Mouse (Mus musculus) cerebellum, postnatal 10 days (tissue): Measurements from ENCODE around the gene Mrpl2.

Source experiments
- DNase-seq, 2 experiments: peaks; one replicate each; pipeline ENCODE4 v3.0.0; 2021; ENCODE audit warnings: mixed read lengths in 2 of 2

Gene Mrpl2

GRCm38 (mm10) chr17:46673850-46674529, 28.0 kb downstream of the Mrpl2 start, which contains the start of gene Rrp36:
Gene Rrp36, minus strand, starts transcription at chr17:46674352.
- DNase-seq = peak; percentile 94 to 95

GRCm38 (mm10) chr17:46674530-46675283, 28.7 kb downstream of the Mrpl2 start:
- DNase-seq = no peak

- DNase-seq = peak in 1 of 2 experiments; percentile 41
These were observed 32.4 kb downstream of the Mrpl2 start, which contains the start of gene Mea1 for GRCm38 (mm10) chr17:46678416-46678815. Gene Mea1, plus strand, starts transcription at chr17:46678793.

GRCm38 (mm10) chr17:46678911-46679310, 32.9 kb downstream of the Mrpl2 start:
- no peak for DNase-seq

- peak; percentile 87 to 89 for DNase-seq
These were observed 34.1 kb downstream of the Mrpl2 start for GRCm38 (mm10) chr17:46679843-46680759.

GRCm38 (mm10) chr17:46680760-46681373, 34.8 kb downstream of the Mrpl2 start, which contains the start of gene Klhdc3:
Gene Klhdc3, minus strand, starts transcription at chr17:46680914.
- peak; percentile 99 to 100 for DNase-seq

- DNase-seq = peak in 1 of 2 experiments; percentile 47
These were observed 35.6 kb downstream of the Mrpl2 start for GRCm38 (mm10) chr17:46681466-46682118.

GRCm38 (mm10) chr17:46682654-46683389, 36.8 kb downstream of the Mrpl2 start:
- DNase-seq = no peak

- no peak for DNase-seq
These were observed 39.9 kb downstream of the Mrpl2 start for GRCm38 (mm10) chr17:46685913-46686312.

GRCm38 (mm10) chr17:46690665-46691064, 44.6 kb downstream of the Mrpl2 start:
- no peak for DNase-seq

GRCm38 (mm10) chr17:46691390-46691789, 45.4 kb downstream of the Mrpl2 start:
- no peak for DNase-seq

GRCm38 (mm10) chr17:46694517-46695063, 48.6 kb downstream of the Mrpl2 start:
- DNase-seq = no peak

- no peak for DNase-seq
These were observed 52.5 kb downstream of the Mrpl2 start for GRCm38 (mm10) chr17:46698515-46698914.

GRCm38 (mm10) chr17:46699245-46699644, 53.2 kb downstream of the Mrpl2 start:
- no peak for DNase-seq
